Mouse (Mus musculus) spleen, adult 10 weeks (tissue): ENCODE results near the gene Pih1d3. TPM values are rescaled to one million over a fixed set of nuclear protein-coding genes. Genes with fewer than 3 reads are reported as not detected.

Experiments used
- polyA plus RNA-seq: library from polyadenylated mRNA; stranded (reverse); fragments of 350-450 nt; fragmentation: Illumina TruSeq; extraction: RNeasy Lipid Tissue Mini Kit (QIAGEN cat#74804); gene quantifications from one replicate; pipeline ENCODE4 v1.2.3, GENCODE M21; 2015; ENCODE audit warnings: low replicate concordance; ENCODE audit not compliant: insufficient read depth

Pih1d3 gene
- polyA plus RNA-seq = not detected

DNA sequence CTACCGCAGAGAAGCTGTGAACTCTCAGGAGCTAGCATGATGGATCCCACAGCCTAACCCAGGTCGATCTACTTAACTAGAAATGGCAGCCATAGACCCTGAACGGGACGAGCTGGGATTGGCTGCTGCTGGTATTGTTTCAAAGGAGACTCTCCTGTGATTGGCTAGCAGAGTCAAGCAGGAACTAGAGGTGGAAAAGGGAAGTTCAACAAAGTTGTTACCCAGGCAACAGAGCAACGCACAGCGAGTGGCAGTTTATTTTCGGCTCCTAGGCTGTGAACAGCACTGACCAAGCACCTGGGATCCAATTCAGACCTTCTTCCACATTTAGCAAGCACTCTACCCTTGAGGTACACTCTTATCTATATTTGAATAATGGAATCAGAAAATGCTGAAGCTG lies at the start of gene Pih1d3, which contains the start of gene 4931428L18Rik:
TSS of gene Pih1d3 (plus strand) at position 275 of the 400 bp plus-strand sequence.
TSS of gene 4931428L18Rik (minus strand) at position 121 of the 400 bp plus-strand sequence.

DNA sequence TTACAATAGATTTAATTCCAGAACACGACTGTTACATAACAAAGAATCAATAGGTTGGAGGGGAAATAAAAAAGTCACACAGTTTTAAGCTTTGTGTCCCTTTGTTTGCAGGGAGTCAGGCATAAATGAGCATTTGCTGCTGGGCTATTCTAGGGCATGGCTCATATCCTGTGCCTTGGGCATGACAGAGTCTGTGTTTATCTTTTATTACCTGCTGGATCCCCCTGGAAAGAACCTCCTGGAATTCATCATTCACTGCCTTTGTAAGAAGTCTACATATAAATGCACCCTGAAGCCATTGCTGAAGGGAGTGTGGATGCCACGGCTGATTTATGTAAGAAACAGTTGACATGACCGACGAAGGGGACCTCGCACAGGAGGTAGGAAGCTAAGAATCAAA lies 46.5 kb upstream of the Pih1d3 start, which contains the start of gene Lgsn:
TSS of gene Lgsn (plus strand) at position 301 of the 400 bp plus-strand sequence.

Other genes starting within 250 kb of the Pih1d3 start
- not detected for gene AC153137.1, start 244.9 kb upstream of the Pih1d3 start, polyA plus RNA-seq
- not detected for gene Lgsn, start 46.4 kb upstream of the Pih1d3 start, polyA plus RNA-seq
- gene 4931428L18Rik, start 154 bp upstream of the Pih1d3 start, polyA plus RNA-seq = not detected